Mouse (Mus musculus) kidney, postnatal 0 days (tissue): Measurements from ENCODE around the gene Tmem123. TPM values are rescaled to one million over a fixed set of nuclear protein-coding genes. Genes with fewer than 3 reads are reported as not detected.

Experiments used
- ATAC-seq: fragments of 200-750 bp; cut with Nextera tagmentation; replicated peaks from 2 replicates; pipeline ENCODE4 v1.8.0; 2017; ENCODE audit warnings: low read depth, moderate number of reproducible peaks, moderate TSS enrichment, moderate library complexity; ENCODE audit not compliant: low FRiP score
- DNase-seq: peaks from one replicate; pipeline ENCODE4 v3.0.0-alpha.2; 2016; ENCODE audit warnings: low spot score
- H3K27ac ChIP-seq: fragments of 300-500 bp; sonication (generic); 2 replicates; pipeline ENCODE4 v1.5.1; 2014; ENCODE audit warnings: mild to moderate bottlenecking
- H3K27me3 ChIP-seq: fragments of 300-500 bp; sonication (generic); 2 replicates; pipeline ENCODE4 v1.6.1; 2014; ENCODE audit warnings: low read length, mixed read lengths; ENCODE audit not compliant: insufficient read depth
- H3K36me3 ChIP-seq: fragments of 300-500 bp; sonication (generic); 2 replicates; pipeline ENCODE4 v1.6.1; 2014; ENCODE audit warnings: low read length, mixed read lengths; ENCODE audit not compliant: insufficient read depth
- H3K4me1 ChIP-seq: fragments of 300-500 bp; sonication (generic); replicated peaks from 2 replicates; pipeline ENCODE4 v1.6.1; 2014; ENCODE audit warnings: antibody characterized with exemption, low read length, mixed read lengths; ENCODE audit not compliant: insufficient read depth
- H3K4me2 ChIP-seq: fragments of 300-500 bp; sonication (generic); 2 replicates; pipeline ENCODE4 v1.6.1; 2014; ENCODE audit warnings: mild to moderate bottlenecking, low read length, moderate library complexity, mixed read lengths
- H3K4me3 ChIP-seq: fragments of 300-500 bp; sonication (generic); replicated peaks from 2 replicates; pipeline ENCODE4 v1.5.1; 2014; ENCODE audit warnings: low read depth, low read length
- H3K9ac ChIP-seq: fragments of 300-500 bp; sonication (generic); 2 replicates; pipeline ENCODE4 v1.6.1; 2014; ENCODE audit warnings: low read depth, low read length
- H3K9me3 ChIP-seq: fragments of 300-500 bp; sonication (generic); replicated peaks from 2 replicates; pipeline ENCODE4 v1.6.1; 2016; ENCODE audit warnings: low read length, inconsistent platforms, mixed read lengths
- CTCF ChIP-seq: IDR thresholded peaks from 2 replicates; pipeline ENCODE4 v1.5.1; 2016; ENCODE audit warnings: antibody characterized with exemption, low read depth, mild to moderate bottlenecking, moderate library complexity
- WGBS: fragments of 180-500 bp; shearing (Covaris S2); extraction: QIAGEN DNeasy Blood & Tissue Kit; methylation state at CpG from one replicate; pipeline ENCODE4 v1.1.7; 2014; 5-methylcytosine and 5-hydroxymethylcytosine counted together
- polyA plus RNA-seq: library from polyadenylated mRNA; unstranded; fragments of >200 nt; fragmentation: Nextera tagmentation; extraction: Ambion mirVana; gene quantifications from 2 replicates; pipeline ENCODE4 v1.2.1, GENCODE M21; 2015

Tmem123 gene
- polyA plus RNA-seq, 1 experiment from 2014 or later, result 101 TPM

GRCm38 (mm10) chr9:7828706-7829105 is 64.9 kb downstream of the Tmem123 start:
- ATAC-seq (no peak), DNase-seq (no peak)
- Histone ChIP-seq H3K4me2 (no peak overlapping the region), H3K27me3 (no peaks in the 10 kb centered on the region), H3K9ac (no peak overlapping the region), H3K27ac (no peak overlapping the region), H3K9me3 (no peaks in the 10 kb centered on the region), H3K4me1 (0 out of 2 replicates have a peak, but pooled peaks cover 8% of the 10 kb centered on the region), H3K4me3 (no peak overlapping the region), H3K36me3 (peaks cover 5% of the 10 kb centered on the region; the same call in 1 of the 2 replicates)
- no peak for TF ChIP-seq CTCF
- 86% methylated on average over 4 of the region's 4 CpGs for WGBS

- no peak for DNase-seq
- no peak overlapping the region for H3K4me2 ChIP-seq
- WGBS, result 76% methylated on average over 9 of the region's 9 CpGs
Observed at GRCm38 (mm10) chr9:7829531-7830528, 66.0 kb downstream of the Tmem123 start.

DNA sequence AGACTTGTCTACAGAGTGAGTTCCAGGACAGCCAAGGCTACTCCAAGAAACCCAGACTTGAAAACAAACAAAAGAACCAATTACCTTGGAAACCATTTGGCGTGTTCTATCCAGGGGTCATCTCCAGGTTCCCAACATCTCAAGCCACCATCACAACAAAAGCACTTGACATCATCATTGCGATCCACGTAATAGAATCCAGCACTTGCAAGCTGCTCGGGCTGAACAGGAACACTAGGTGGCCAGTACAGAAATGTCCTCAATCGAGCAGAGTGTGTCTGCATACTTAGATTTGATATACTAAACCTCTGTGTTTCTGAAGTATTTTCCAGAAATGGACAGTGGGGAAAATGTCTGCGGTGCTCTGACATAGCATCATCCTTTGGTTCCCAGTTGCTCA is 69.6 kb downstream of the Tmem123 start:
- Histone ChIP-seq H3K9ac (0 out of 2 replicates have a peak overlapping the region, but pooled peaks have one; percentile 18), H3K4me3 (no peak overlapping the region), H3K27ac (no peak overlapping the region), H3K4me2 (0 out of 2 replicates have a peak overlapping the region, but pooled peaks have one; percentile 18), H3K4me1 (0 out of 2 replicates have a peak, but pooled peaks cover 9% of the 10 kb centered on the region), H3K9me3 (no peaks in the 10 kb centered on the region), H3K27me3 (no peaks in the 10 kb centered on the region), H3K36me3 (no peaks in the 10 kb centered on the region)
- no peak for ATAC-seq
- WGBS, result 83% methylated on average over 6 of the region's 6 CpGs
- no peak for DNase-seq
- peak; percentile 12; the same call in 1 of the 2 replicates for TF ChIP-seq CTCF

More at GRCm38 (mm10) chr9:7829531-7830528, 66.0 kb downstream of the Tmem123 start:
- 0 out of 2 replicates have a peak overlapping the region, but pooled peaks have one; percentile 8 for H3K9ac ChIP-seq
- H3K36me3 ChIP-seq, result 0 out of 2 replicates have a peak, but pooled peaks cover 3% of the 10 kb centered on the region
- ATAC-seq, result no peak; the same call in 1 of the 2 replicates
- H3K27me3 ChIP-seq, result no peaks in the 10 kb centered on the region
- TF ChIP-seq CTCF, result no peak
- 0 out of 2 replicates have a peak, but pooled peaks cover 9% of the 10 kb centered on the region for H3K4me1 ChIP-seq
- H3K4me3 ChIP-seq, result no peak overlapping the region
- H3K9me3 ChIP-seq, result no peaks in the 10 kb centered on the region
- H3K27ac ChIP-seq, result no peak overlapping the region

DNA sequence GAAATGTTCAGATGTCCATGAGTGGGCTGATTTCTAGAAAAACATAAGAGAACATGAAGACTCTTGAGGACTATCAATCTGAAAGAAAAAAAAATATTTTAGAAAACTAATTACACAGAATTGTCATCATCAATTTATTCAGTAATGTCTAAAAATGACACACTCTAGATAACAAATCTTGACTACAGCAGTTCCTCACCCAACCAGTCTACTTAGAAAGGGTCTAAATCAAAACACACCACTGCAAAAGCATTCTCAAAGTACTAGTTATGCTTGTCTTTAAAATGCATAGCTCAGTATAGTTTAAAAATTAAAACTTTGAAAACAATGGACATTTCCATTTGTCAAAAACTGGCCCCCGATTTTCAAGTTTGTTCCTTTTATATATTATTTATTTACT is 71.5 kb downstream of the Tmem123 start:
- no peak for TF ChIP-seq CTCF
- DNase-seq, result no peak
- no peaks in the 10 kb centered on the region for H3K27me3 ChIP-seq
- H3K4me1 ChIP-seq, result 0 out of 2 replicates have a peak, but pooled peaks cover 9% of the 10 kb centered on the region
- H3K27ac ChIP-seq, result no peak overlapping the region
- 90% methylated on average over 1 of the region's 1 CpGs for WGBS
- no peak overlapping the region for H3K9ac ChIP-seq
- no peak for ATAC-seq
- H3K4me2 ChIP-seq, result no peak overlapping the region
- no peak overlapping the region for H3K4me3 ChIP-seq
- no peaks in the 10 kb centered on the region for H3K9me3 ChIP-seq
- H3K36me3 ChIP-seq, result no peaks in the 10 kb centered on the region

DNA sequence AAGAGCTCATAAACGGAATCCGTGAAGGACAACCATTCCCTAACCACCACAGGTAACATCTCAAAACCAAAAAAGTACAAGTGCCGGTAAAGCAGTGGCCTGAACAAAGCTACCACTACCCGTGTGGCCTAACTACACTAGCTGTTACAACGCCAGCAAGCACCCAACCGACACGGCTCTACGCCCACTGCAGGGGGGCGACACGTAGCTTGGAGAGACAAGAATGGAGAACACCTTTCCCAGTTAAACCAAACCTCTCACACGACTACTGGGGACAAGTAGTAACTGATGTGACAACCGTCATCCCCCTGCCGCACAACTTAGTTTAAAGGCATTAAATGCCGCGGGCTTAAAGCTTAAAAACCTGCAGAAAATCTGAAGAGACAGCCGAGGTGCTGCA is 72.5 kb downstream of the Tmem123 start:
- WGBS, result under 1% methylated on average over 16 of the region's 16 CpGs
- peak overlapping the region; percentile 99 for H3K27ac ChIP-seq
- peak; percentile 23; the same call in 1 of the 2 replicates for ATAC-seq

More for the DNA sequence above, 72.5 kb downstream of the Tmem123 start:
- Histone ChIP-seq H3K4me3 (peak overlapping the region; percentile 78), H3K27me3 (no peaks in the 10 kb centered on the region), H3K9me3 (no peaks in the 10 kb centered on the region), H3K4me2 (peak overlapping the region; percentile 90), H3K4me1 (0 out of 2 replicates have a peak, but pooled peaks cover 9% of the 10 kb centered on the region), H3K36me3 (no peaks in the 10 kb centered on the region), H3K9ac (peak overlapping the region; percentile 87)
- no peak for TF ChIP-seq CTCF
- DNase-seq, result peak; percentile 75
